Mouse (Mus musculus) lung, postnatal 0 days (tissue): ENCODE results near the gene Tnfsf10.

Source experiments
- CTCF ChIP-seq: IDR thresholded peaks from 2 replicates; pipeline ENCODE4 v1.5.1; 2016; ENCODE audit warnings: antibody characterized with exemption, mild to moderate bottlenecking
- EP300 ChIP-seq: IDR thresholded peaks from 2 replicates; pipeline ENCODE4 v1.6.1; 2016; ENCODE audit warnings: antibody characterized with exemption, mild to moderate bottlenecking, control low read depth

DNA sequence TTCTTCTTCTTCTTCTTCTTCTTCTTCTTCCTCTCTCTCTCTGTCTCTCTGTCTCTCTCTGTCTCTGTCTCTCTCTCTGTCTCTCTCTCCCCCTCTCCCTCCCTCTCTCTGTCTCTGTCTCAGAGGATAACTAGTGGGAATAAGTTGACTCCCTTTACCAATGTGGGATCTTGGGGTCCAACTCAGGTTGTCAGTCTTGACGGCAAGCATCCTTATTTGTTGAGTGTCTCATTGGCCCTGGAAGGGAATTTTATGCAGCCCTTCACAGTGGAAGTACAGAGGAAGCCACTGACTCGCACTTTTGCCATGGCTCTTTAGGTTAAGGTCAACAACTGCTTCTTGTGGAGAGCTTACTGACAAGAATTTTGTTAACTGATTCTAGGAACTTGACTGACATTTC, 28.5 kb upstream of the Tnfsf10 start:
- no peak for TF ChIP-seq CTCF
- TF ChIP-seq EP300: no peak
